Mouse (Mus musculus) small intestine, adult 2 months (tissue): ENCODE measurements at regions not wholly inside any gene's neighbourhood (a gene's known extent, or its start where the extent isn't known, plus 50 kb on each side); places are given as distances from the start of the nearest gene placed in this dataset.

Experiments used
- H3K27ac ChIP-seq: fragments of 200-500 bp; 2 replicates; pipeline ENCODE4 v1.5.1; 2012; ENCODE audit warnings: low read depth, low read length, control low read depth, inconsistent platforms; ENCODE audit not compliant: insufficient read depth
- H3K27me3 ChIP-seq: fragments of 200-500 bp; 2 replicates; pipeline ENCODE4 v1.6.1; 2012; ENCODE audit warnings: mild to moderate bottlenecking, moderate library complexity, low read length, inconsistent platforms; ENCODE audit not compliant: control insufficient read depth, insufficient read depth
- H3K36me3 ChIP-seq: fragments of 200-500 bp; 2 replicates; pipeline ENCODE4 v1.6.1; 2012; ENCODE audit warnings: mild to moderate bottlenecking, low read length, control low read depth, inconsistent platforms; ENCODE audit not compliant: control insufficient read depth, insufficient read depth
- H3K4me1 ChIP-seq: fragments of 200-500 bp; 2 replicates; pipeline ENCODE4 v1.6.1; 2012; ENCODE audit warnings: low read length, inconsistent platforms, mixed read lengths; ENCODE audit not compliant: control insufficient read depth, insufficient read depth, insufficient read length
- H3K4me3 ChIP-seq: fragments of 200-500 bp; 2 replicates; pipeline ENCODE4 v1.5.1; 2012; ENCODE audit warnings: low read depth, mild to moderate bottlenecking, control low read depth, inconsistent platforms, low read length, moderate library complexity
- CTCF ChIP-seq: fragments of 200-500 bp; IDR thresholded peaks from 2 replicates; pipeline ENCODE4 v1.5.1; 2012; ENCODE audit warnings: low read depth, mild to moderate bottlenecking, control low read depth, inconsistent platforms, low read length, moderate library complexity, mixed read lengths; ENCODE audit not compliant: insufficient replicate concordance, insufficient read length; ENCODE audit errors: extremely low read depth
- POLR2A ChIP-seq: fragments of 200-500 bp; IDR thresholded peaks from 2 replicates; pipeline ENCODE4 v1.6.1; 2012; ENCODE audit warnings: low read depth, mild to moderate bottlenecking, control low read depth, inconsistent platforms, low read length, moderate library complexity
- WGBS: fragments of 180-500 bp; shearing (Covaris S2); methylation state at CpG from one replicate; pipeline ENCODE4 v1.1.7; 2018; 5-methylcytosine and 5-hydroxymethylcytosine counted together

GRCm38 (mm10) chr2:133020173-133020837, 74.6 kb upstream of the Fermt1 start:
- 23% methylated on average over 11 of the region's 11 CpGs for WGBS
- no peak overlapping the region for H3K27ac ChIP-seq
- no peaks in the 10 kb centered on the region for H3K36me3 ChIP-seq
- H3K27me3 ChIP-seq = no peaks in the 10 kb centered on the region
- no peaks in the 10 kb centered on the region for H3K4me1 ChIP-seq
- TF ChIP-seq POLR2A (no peak), CTCF (peak; percentile 75; the same call in 1 of the 2 replicates)
- no peak overlapping the region for H3K4me3 ChIP-seq

- no peak for TF ChIP-seq CTCF
- no peak for TF ChIP-seq POLR2A
- no peak overlapping the region for H3K27ac ChIP-seq
- no peaks in the 10 kb centered on the region for H3K36me3 ChIP-seq
- H3K4me1 ChIP-seq = no peaks in the 10 kb centered on the region
- no peaks in the 10 kb centered on the region for H3K27me3 ChIP-seq
- 79% methylated on average over 3 of the region's 3 CpGs for WGBS
- no peak overlapping the region for H3K4me3 ChIP-seq
Measured at GRCm38 (mm10) chr2:133021244-133021643, 75.5 kb upstream of the Fermt1 start.

DNA sequence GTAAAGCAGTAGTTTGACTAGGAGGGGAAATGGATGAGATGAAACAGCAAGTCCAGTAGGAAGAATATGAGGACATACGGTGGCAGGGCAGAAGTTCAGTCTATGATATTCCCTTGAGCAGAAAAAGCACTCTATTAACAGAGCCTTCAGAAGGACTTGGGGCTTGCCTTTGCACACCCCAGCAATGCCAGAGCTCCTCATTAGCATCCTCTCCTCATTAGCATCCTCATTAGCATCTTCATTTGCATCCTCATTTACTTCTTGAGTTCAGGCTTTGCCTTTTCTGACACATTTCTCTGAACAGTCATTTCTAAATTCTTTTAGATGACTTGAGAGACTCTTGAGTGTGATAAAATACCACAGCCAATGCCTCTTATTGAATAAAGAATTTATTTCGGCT, 81.3 kb upstream of the Fermt1 start:
- Histone ChIP-seq H3K36me3 (no peaks in the 10 kb centered on the region), H3K4me1 (no peaks in the 10 kb centered on the region), H3K27me3 (no peaks in the 10 kb centered on the region), H3K4me3 (no peak overlapping the region), H3K27ac (no peak overlapping the region)
- 88% methylated on average over 2 of the region's 2 CpGs for WGBS
- no peak for TF ChIP-seq POLR2A
- no peak for TF ChIP-seq CTCF

DNA sequence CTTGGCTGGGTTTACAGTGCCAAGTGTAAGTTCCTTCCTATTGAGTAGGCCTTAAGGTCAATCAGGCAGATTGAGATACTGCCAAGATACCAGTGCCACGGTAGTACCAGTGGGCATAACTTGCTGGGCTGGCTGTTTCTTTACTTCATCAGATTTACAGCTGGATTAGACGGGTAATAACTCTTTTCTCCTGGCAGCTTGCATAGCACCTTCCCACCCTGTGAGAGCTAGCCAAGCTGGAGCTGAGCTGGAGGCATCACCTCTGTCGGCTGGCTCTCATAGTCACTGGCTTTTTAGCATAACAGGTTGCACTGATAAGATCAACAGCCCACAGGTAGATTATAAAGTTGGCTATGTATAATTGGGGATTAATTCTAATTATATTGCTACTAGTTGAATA, 89.7 kb upstream of the Fermt1 start:
- Histone ChIP-seq H3K36me3 (no peaks in the 10 kb centered on the region), H3K27me3 (no peaks in the 10 kb centered on the region), H3K4me1 (no peaks in the 10 kb centered on the region), H3K27ac (no peak overlapping the region), H3K4me3 (no peak overlapping the region)
- 51% methylated on average over 3 of the region's 3 CpGs for WGBS
- no peak for TF ChIP-seq POLR2A

- 84% methylated on average over 1 of the region's 1 CpGs for WGBS
- Histone ChIP-seq H3K4me3 (no peak overlapping the region), H3K27me3 (no peaks in the 10 kb centered on the region), H3K36me3 (no peaks in the 10 kb centered on the region), H3K27ac (no peak overlapping the region), H3K4me1 (no peaks in the 10 kb centered on the region)
- TF ChIP-seq CTCF (no peak), POLR2A (no peak)
Measured at GRCm38 (mm10) chr2:133040708-133041107, 95.0 kb upstream of the Fermt1 start.

DNA sequence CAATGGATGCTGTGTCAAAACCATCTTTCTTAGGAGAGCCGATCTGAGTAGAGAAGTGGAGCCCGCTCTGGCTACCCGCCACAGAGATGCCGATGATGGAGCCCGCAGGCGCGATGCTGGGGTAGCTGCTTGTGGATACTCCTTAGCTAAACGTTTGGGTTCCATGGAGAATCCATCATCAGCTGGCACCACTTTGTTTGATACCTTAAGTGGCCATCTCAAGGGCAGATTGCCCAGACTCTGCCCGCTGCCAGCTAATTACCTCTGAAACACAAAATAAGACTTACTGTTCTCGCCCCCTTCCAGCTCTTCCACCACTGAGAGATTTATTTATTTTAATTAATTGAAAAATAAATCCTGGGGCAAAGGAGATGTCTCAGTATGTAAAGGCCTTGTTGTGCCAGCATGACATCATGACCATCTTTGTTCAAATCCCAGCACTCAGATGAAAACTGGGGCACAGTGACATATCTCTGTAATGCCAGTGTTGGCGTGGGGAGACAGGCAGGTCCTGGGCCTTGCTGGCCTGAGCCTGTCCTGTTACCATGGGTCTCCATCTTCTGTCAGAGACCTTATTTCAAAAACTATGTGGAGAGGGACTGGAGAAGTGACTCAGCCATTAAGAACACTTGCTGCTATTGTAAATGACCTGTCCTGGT, 132.1 kb upstream of the Fermt1 start:
- H3K27ac ChIP-seq = no peak overlapping the region
- H3K27me3 ChIP-seq = no peaks in the 10 kb centered on the region
- H3K36me3 ChIP-seq = no peaks in the 10 kb centered on the region
- H3K4me1 ChIP-seq = no peaks in the 10 kb centered on the region
- TF ChIP-seq CTCF (no peak), POLR2A (no peak)
- H3K4me3 ChIP-seq = no peak overlapping the region
- 88% methylated on average over 11 of the region's 11 CpGs for WGBS

- Histone ChIP-seq H3K27ac (no peak overlapping the region), H3K27me3 (no peaks in the 10 kb centered on the region), H3K4me1 (no peaks in the 10 kb centered on the region), H3K36me3 (no peaks in the 10 kb centered on the region), H3K4me3 (no peak overlapping the region)
- 85% methylated on average over 7 of the region's 7 CpGs for WGBS
- TF ChIP-seq POLR2A = no peak
- TF ChIP-seq CTCF = no peak
Measured at GRCm38 (mm10) chr2:133090976-133091375, 145.3 kb upstream of the Fermt1 start.
